Mouse (Mus musculus): Measurements from ENCODE around the gene Nbl1.

Gene Nbl1

DNA sequence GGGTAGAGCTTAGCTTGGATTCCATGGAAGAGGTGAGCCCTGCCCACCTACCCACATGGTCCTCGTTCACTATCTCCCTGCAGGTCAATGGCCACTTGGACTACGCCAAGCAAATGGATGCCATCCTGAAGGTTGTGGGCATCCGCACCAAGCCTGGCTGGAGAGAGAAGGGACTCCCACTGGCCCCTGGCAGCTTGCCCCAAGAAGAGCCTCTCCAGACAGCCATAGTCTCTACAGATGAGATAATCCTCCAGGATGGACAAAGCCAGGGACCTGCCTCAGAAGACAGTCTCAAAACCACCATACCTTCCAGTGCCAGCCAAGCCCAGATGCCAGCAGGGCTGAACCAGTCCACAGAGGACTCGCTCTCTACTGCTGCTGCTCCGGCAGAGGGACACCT, 34.8 kb downstream of the Nbl1 start:
- no peak for DNase-seq

- DNase-seq: no peak
These were observed 35.5 kb downstream of the Nbl1 start for GRCm38 (mm10) chr4:139057291-139057690.

- DNase-seq: no peak
These were observed 37.0 kb downstream of the Nbl1 start for GRCm38 (mm10) chr4:139055744-139056143.

DNA sequence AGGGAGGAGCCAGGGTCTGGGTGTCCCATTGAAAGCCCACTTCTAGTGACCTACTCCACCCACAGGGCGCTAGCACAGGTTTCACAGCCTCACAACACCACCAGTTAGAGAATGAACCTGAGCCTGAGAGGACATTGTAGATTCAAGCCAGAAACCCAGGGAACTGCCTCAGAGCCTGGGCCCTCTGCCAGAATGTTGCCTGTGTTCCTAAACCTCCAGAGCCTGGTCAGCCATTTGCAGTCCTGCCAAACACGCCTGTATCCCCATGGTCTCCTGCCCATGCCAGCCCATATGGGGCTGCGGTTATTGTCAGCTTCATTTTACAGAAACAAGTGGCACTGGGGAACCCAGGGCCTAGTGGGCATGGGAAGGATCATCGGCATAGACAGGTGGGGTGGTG, 37.5 kb downstream of the Nbl1 start:
- peak; percentile 25 for DNase-seq

- no peak for DNase-seq
These were observed 38.4 kb downstream of the Nbl1 start for GRCm38 (mm10) chr4:139054300-139054923.

GRCm38 (mm10) chr4:139053391-139053790, 39.4 kb downstream of the Nbl1 start:
- DNase-seq: no peak

DNA sequence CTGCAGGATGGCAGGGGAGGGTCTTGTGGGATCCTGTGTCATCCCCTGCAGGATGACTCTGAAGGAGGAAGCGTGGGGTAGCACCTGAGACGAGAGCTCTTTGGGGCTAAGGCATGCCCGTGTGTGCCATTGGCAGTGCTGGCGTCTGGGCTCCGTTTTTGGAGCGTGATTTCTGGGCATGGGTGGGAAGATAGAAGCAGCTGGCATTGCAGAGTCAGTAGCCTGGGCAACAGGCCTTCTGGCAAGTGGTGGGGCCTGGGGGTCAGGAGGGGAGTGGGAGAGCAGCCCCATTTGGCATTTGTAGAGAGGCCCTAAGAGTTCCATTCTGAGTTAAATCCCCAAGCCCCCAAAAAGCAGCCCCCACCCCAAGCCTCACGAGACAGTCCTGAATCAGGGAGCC, 40.0 kb downstream of the Nbl1 start:
- DNase-seq: no peak

DNA sequence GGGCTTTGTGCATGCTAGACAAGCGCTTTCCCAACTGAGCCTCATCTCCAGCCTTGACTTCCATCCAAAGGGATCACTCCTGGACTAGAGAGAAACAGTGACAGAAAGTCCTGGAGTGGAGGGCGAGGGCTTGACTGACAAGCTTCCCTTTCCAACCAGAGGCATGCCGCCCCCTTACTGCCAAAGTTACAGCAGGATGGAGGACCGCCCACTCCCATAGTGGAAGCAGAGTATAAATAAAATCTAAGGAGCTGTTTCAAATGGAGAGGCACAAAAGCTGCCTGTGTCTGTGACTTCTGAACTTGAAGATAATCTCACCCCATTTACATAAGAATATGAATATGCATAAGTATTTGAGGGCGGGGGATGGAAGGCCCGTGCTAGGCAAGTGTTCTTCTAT, 44.3 kb downstream of the Nbl1 start:
- no peak for DNase-seq

DNA sequence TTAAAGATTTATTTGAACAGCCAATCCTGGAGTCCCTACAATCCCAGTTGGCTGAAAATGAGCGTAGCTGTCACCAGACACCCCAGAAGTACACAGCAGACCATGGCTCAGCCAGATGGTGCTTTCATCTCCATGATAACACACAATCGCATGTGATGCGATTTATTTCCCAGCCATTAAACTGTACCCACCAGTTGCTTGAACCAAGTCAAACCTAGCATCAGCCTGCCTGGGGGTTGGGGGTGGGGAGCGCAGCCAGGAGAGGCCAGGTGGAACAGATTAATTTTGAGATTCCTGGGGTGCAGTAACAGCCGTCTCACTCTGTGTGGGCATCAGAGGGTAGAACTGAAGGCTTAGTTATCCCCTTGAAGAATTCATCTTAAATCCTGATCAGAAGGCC, 46.4 kb downstream of the Nbl1 start:
- DNase-seq: no peak

DNA sequence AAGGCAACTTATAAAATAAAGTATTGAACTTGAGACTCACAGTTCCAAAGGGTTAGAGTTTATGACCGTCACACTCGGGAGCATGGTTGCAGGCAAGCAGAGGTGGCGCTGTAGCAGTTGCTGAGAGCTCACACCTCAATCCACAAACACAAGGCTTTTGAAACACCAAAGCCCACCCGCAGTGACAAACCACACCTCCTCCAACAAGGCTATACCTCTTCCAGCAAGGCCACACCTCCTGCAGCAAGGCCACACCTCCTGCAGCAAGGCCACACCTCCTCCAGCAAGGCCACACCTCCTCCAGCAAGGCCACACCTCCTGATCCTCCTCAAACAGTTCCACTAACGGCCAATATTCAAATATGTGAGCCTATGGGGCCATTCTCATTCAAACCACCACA, 48.2 kb downstream of the Nbl1 start:
- no peak for DNase-seq

- no peak for DNase-seq
These were observed 49.2 kb downstream of the Nbl1 start for GRCm38 (mm10) chr4:139043600-139043999.

- DNase-seq: no peak
These were observed 50.2 kb downstream of the Nbl1 start for GRCm38 (mm10) chr4:139042611-139043010.

DNA sequence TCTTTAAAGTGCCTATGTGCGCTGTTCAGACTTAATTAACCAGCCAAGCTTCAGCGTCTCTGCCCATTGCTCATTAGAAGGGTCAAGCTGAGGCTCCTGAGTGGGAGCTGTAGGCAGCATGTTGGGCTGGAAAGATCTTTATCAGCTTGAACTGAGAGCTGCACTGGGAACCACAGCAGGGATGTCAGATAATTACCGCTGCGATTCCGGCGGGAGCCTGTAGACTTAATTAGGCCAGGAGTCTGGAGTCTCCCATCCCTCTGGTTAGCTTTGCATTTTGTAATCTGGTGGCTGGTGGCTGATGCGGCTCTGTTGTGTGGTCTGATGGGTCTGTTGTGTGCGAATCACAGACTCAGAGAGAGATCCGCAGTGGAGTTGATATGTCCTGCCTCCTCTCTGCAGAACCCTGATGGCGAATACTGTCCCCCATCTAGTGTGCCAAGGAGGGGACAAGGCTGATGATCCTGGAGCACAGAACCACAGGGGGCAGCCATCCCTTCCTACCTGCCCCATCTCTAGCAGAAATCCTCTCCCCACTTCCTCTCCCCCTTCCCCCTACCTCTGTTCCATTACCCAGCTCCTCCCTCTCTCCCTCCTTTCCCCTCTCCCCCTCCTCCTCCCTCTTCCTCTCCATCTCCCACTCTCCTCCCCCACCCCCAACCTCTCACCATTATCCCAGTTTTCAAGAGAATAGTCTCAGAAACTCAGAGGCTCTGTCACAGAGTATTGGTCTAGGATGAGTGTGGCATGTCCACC, 52.5 kb downstream of the Nbl1 start:
- DNase-seq: no peak

DNA sequence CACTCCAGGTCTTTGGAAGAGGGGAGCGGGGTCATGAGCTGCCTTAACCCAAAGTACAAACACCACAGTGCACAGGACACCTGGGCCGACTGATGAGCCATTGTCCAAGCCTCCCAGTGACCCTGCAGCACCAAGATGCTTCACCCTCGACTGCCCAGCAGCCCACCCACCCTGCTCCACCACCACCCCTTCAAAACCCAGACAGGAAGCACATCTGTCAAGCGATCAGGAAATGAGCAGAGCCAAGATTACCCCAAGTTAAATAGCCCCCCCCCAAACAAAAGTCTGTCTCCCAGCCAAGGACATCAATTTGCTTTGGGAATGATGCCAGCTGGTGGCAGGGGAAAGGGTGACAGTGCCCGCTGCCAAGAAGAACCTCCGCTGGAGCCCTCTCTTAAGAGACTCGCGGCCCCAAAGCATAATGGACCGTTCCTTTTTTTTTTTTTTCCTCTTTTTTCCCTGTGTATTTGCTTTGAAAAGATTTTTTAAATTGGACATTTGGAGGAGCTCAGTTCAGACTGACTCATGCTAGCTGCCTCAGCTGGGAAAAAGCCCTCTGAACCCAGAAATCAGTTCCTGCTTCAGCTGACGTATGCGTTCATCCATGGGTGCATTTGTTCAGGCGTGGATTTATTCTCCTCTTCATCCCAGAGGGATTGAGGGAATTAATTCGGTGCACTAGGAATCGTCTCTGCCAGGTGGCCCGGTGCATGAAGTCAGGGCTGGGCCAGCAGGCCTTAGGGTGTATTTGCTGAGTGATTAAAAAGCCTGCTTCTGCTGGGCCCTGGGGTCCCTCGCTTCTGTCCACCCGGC, 54.8 kb downstream of the Nbl1 start:
- DNase-seq: no peak

DNA sequence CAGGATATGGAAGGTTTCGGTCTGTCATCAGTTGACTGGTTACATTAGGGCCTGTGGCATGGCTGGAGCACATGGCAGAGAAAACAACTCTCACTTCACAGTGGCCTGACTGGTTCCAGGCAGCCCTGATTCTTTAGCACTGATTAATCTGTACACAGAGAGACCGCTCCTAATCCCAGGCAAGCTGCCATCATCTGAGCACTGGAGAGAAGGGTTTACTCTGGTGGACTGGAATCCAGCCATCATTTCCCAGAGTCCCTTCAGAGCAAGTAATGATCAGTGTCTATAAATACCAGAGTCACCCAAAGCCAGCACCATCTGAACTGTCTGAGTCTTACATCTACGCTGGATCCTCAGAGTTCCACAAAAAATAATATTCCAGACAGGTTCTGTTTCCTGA, 57.0 kb downstream of the Nbl1 start:
- DNase-seq: no peak

GRCm38 (mm10) chr4:139034942-139035341, 57.9 kb downstream of the Nbl1 start:
- no peak for DNase-seq

GRCm38 (mm10) chr4:139034540-139034939, 58.3 kb downstream of the Nbl1 start:
- no peak for DNase-seq

DNA sequence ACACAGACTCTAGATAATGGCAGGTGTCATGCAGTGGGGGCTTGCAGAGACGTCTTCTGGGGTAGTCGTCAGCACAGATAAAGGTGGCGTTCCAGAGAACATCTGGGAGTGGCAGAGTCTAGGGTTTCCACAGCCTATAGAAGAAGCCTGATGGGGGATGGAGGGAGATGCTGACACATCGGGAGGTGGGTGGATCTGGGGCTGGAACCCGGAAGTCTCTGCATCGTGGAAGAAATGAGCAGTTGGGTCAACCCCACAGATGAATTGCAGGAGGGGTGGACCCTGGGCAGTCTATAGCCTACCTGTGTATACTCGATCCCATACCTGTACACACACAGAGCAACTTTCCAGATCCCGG, 58.8 kb downstream of the Nbl1 start:
- no peak for DNase-seq

DNA sequence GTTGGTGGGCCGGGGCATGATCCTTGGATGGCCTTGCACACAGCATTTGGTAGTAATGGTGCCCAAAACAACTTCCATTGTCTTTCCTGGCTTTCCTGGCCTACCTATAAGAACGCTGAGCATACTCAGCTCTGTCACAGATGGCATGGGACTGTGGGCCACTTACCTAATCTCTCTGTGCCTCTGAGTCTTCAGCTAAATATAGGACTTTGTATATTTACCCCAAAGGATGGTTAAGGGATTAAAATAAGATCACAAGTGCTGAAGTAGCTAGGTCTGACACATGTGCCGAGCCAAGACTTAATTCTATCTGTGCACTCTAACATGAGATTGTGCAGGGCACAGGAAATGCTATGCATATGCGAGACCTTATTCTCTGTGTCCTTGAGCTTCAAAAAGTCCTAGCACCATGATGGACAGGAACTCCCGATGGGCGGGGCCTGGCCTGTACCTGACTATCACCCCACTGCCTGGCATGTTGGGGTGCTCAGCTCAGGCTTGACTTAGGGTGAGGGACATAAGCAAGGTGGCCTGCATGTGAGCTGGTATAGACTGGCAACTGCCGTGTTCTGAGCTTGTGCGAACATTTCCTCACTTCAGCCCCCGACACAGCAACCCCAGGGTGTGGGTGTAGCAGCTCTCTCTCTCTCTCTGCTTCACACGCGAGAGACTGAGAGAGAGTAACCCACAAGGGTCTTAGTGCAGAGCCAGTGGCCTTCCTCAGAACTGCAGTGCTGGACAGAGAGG, 59.4 kb downstream of the Nbl1 start:
- DNase-seq: no peak

DNA sequence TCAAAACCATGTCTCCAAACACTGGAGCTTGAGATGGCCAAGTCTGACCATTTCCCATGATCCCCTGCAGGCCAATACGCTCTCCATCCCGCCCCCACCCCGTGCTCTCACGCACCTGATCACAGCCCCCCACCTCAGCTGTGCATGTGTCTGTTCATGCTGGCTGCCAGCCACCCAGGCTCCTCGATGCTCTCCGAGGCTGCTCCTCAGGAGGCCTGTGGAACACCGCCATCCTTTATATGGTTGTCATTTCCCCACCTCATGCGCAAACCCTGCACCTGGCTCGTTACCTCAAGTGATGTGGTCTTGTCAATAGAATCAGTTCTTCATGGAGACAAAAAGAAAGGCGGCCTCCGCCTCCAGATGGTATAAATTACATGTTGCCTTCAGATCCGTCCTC, 60.3 kb downstream of the Nbl1 start:
- DNase-seq: no peak
